Mouse (Mus musculus) bone marrow, adult 2 months (tissue): ENCODE measurements around the gene Lgi4. TPM values are rescaled to one million over a fixed set of nuclear protein-coding genes. Genes with fewer than 3 reads are reported as not detected.

ENCODE experiments used
- H3K27ac ChIP-seq: fragments of 200-500 bp; 2 replicates; pipeline ENCODE4 v1.5.1; 2012; ENCODE audit warnings: low read depth, mild to moderate bottlenecking, control low read depth, inconsistent platforms, low read length; ENCODE audit not compliant: control insufficient read depth, poor library complexity, insufficient read depth
- H3K4me1 ChIP-seq: fragments of 200-500 bp; 2 replicates; pipeline ENCODE4 v1.6.1; 2011; ENCODE audit warnings: low read length; ENCODE audit not compliant: control insufficient read depth, insufficient read depth
- H3K4me3 ChIP-seq: fragments of 200-500 bp; replicated peaks from 2 replicates; pipeline ENCODE3; 2011; ENCODE audit warnings: mild to moderate bottlenecking, low read depth, low read length, control low read depth; ENCODE audit not compliant: control insufficient read depth
- CTCF ChIP-seq: fragments of 200-500 bp; IDR thresholded peaks from 2 replicates; pipeline ENCODE4 v1.5.1; 2011; ENCODE audit warnings: low read length, control low read depth; ENCODE audit not compliant: control insufficient read depth, insufficient read depth
- POLR2A ChIP-seq: fragments of 200-500 bp; IDR thresholded peaks from 2 replicates; pipeline ENCODE4 v1.6.1; 2011; ENCODE audit warnings: low read depth, mild to moderate bottlenecking, control low read depth, low read length, borderline replicate concordance; ENCODE audit not compliant: control insufficient read depth
- whole genome bisulfite sequencing: fragments of 180-500 bp; shearing (Covaris S2); methylation state at CpG from one replicate; pipeline ENCODE4 v1.1.7; 2018; 5-methylcytosine and 5-hydroxymethylcytosine counted together
- polyA plus RNA-seq: library from polyadenylated mRNA; stranded (reverse); fragments of >200 nt; gene quantifications from 2 replicates; pipeline ENCODE4 v1.2.4, GENCODE M21; 2011; ENCODE audit warnings: low replicate concordance; ENCODE audit not compliant: missing spikeins, insufficient read depth, insufficient read length

The Lgi4 gene
- polyA plus RNA-seq, 1 experiment: 2.3 TPM

GRCm38 (mm10) chr7:31109796-31110195, 50.7 kb downstream of the Lgi4 start:
- Histone ChIP-seq H3K27ac (peak overlapping the region; percentile 29; the same call in 1 of the 2 replicates), H3K4me3 (no peak overlapping the region), H3K4me1 (peaks cover 2% of the 10 kb centered on the region; the same call in 1 of the 2 replicates)
- TF ChIP-seq POLR2A: no peak
- no peak for TF ChIP-seq CTCF
- WGBS: 54% methylated on average over 5 of the region's 5 CpGs

- peaks cover 2% of the 10 kb centered on the region; the same call in 1 of the 2 replicates for H3K4me1 ChIP-seq
- H3K27ac ChIP-seq: 0 out of 2 replicates have a peak overlapping the region, but pooled peaks have one; percentile 8
- H3K4me3 ChIP-seq: peak overlapping the region; percentile 1
- WGBS: 27% methylated on average over 15 of the region's 15 CpGs
- TF ChIP-seq POLR2A: no peak
- TF ChIP-seq CTCF: no peak
Observed at GRCm38 (mm10) chr7:31110861-31111385, 51.8 kb downstream of the Lgi4 start.

GRCm38 (mm10) chr7:31112036-31112435, 52.9 kb downstream of the Lgi4 start:
- WGBS: 53% methylated on average over 4 of the region's 4 CpGs
- TF ChIP-seq POLR2A (no peak), CTCF (no peak)
- no peak overlapping the region for H3K27ac ChIP-seq
- H3K4me3 ChIP-seq: no peak overlapping the region
- H3K4me1 ChIP-seq: peaks cover 2% of the 10 kb centered on the region; the same call in 1 of the 2 replicates

GRCm38 (mm10) chr7:31113800-31114199, 54.7 kb downstream of the Lgi4 start:
- H3K4me3 ChIP-seq: no peak overlapping the region
- TF ChIP-seq CTCF (no peak), POLR2A (no peak)
- 77% methylated on average over 6 of the region's 6 CpGs for WGBS
- H3K27ac ChIP-seq: no peak overlapping the region
- peaks cover 2% of the 10 kb centered on the region; the same call in 1 of the 2 replicates for H3K4me1 ChIP-seq

GRCm38 (mm10) chr7:31114646-31115045, 55.5 kb downstream of the Lgi4 start:
- WGBS: 82% methylated on average over 10 of the region's 10 CpGs
- H3K27ac ChIP-seq: no peak overlapping the region
- H3K4me1 ChIP-seq: peaks cover 2% of the 10 kb centered on the region; the same call in 1 of the 2 replicates
- no peak overlapping the region for H3K4me3 ChIP-seq
- TF ChIP-seq CTCF: no peak
- no peak for TF ChIP-seq POLR2A

GRCm38 (mm10) chr7:31115182-31115581, 56.0 kb downstream of the Lgi4 start, which contains the start of gene Hpn:
TSS of gene Hpn (minus strand) at chr7:31115290.
- no peak within 1 kb of the TSS for H3K27ac ChIP-seq
- H3K4me1 ChIP-seq: peaks cover 2% of the 10 kb centered on the region; the same call in 1 of the 2 replicates
- H3K4me3 ChIP-seq: no peak within 1 kb of the TSS
- WGBS: 61% methylated on average over 15 of the region's 15 CpGs
- TF ChIP-seq CTCF (no peak), POLR2A (no peak)

GRCm38 (mm10) chr7:31115587-31116043, 56.5 kb downstream of the Lgi4 start:
- Histone ChIP-seq H3K4me3 (no peak overlapping the region), H3K4me1 (peaks cover 2% of the 10 kb centered on the region; the same call in 1 of the 2 replicates), H3K27ac (no peak overlapping the region)
- 15% methylated on average over 17 of the region's 17 CpGs for WGBS
- no peak for TF ChIP-seq CTCF
- TF ChIP-seq POLR2A: no peak

- Histone ChIP-seq H3K4me3 (no peak overlapping the region), H3K27ac (no peak overlapping the region), H3K4me1 (no peaks in the 10 kb centered on the region)
- TF ChIP-seq POLR2A (no peak), CTCF (no peak)
- 85% methylated on average over 16 of the region's 16 CpGs for WGBS
Observed at GRCm38 (mm10) chr7:31116721-31117145, 57.6 kb downstream of the Lgi4 start.

GRCm38 (mm10) chr7:31117465-31117864, 58.3 kb downstream of the Lgi4 start:
- TF ChIP-seq POLR2A (no peak), CTCF (no peak)
- Histone ChIP-seq H3K4me3 (no peak overlapping the region), H3K4me1 (no peaks in the 10 kb centered on the region), H3K27ac (no peak overlapping the region)
- WGBS: 74% methylated on average over 11 of the region's 11 CpGs
